Mouse (Mus musculus) lung, postnatal 14 days (tissue): ENCODE data around the gene Shpk.

Experiments used
- DNase-seq: peaks from one replicate; pipeline ENCODE4 v3.0.0; 2021

The Shpk gene

GRCm38 (mm10) chr11:73201021-73201420 is 1.8 kb downstream of the Shpk start:
- peak; percentile 33 for DNase-seq

GRCm38 (mm10) chr11:73201597-73201996 is 2.3 kb downstream of the Shpk start:
- no peak for DNase-seq

- no peak for DNase-seq
These were observed 4.6 kb downstream of the Shpk start for GRCm38 (mm10) chr11:73203895-73204294.

GRCm38 (mm10) chr11:73205194-73205593 is 5.9 kb downstream of the Shpk start:
- DNase-seq, result no peak

GRCm38 (mm10) chr11:73207621-73208020 is 8.4 kb downstream of the Shpk start:
- no peak for DNase-seq

- DNase-seq, result no peak
These were observed 14.7 kb downstream of the Shpk start for GRCm38 (mm10) chr11:73213956-73214355.

- no peak for DNase-seq
These were observed 20.4 kb downstream of the Shpk start for GRCm38 (mm10) chr11:73219671-73220070.

- no peak for DNase-seq
These were observed 21.4 kb downstream of the Shpk start for GRCm38 (mm10) chr11:73220651-73221050.

- no peak for DNase-seq
These were observed 23.6 kb downstream of the Shpk start for GRCm38 (mm10) chr11:73222846-73223245.

- DNase-seq, result peak; percentile 40
These were observed 24.7 kb downstream of the Shpk start for GRCm38 (mm10) chr11:73223966-73224365.

GRCm38 (mm10) chr11:73225856-73226255 is 26.6 kb downstream of the Shpk start:
- no peak for DNase-seq

- no peak for DNase-seq
These were observed 29.6 kb downstream of the Shpk start for GRCm38 (mm10) chr11:73228881-73229280.

GRCm38 (mm10) chr11:73230081-73230480 is 30.8 kb downstream of the Shpk start:
- no peak for DNase-seq

- DNase-seq, result no peak
These were observed 33.3 kb downstream of the Shpk start for GRCm38 (mm10) chr11:73232513-73232912.

- no peak for DNase-seq
These were observed 34.7 kb downstream of the Shpk start, which contains the start of gene Trpv1 for GRCm38 (mm10) chr11:73233992-73234391. Gene Trpv1 (plus strand): TSS chr11:73234292.

GRCm38 (mm10) chr11:73235990-73236701 is 36.9 kb downstream of the Shpk start:
- peak; percentile 34 for DNase-seq

GRCm38 (mm10) chr11:73236731-73237130 is 37.5 kb downstream of the Shpk start:
- DNase-seq, result no peak

- DNase-seq, result no peak
These were observed 42.9 kb downstream of the Shpk start for GRCm38 (mm10) chr11:73242199-73242598.

- DNase-seq, result no peak
These were observed 43.5 kb downstream of the Shpk start for GRCm38 (mm10) chr11:73242777-73243176.

- no peak for DNase-seq
These were observed 58.2 kb downstream of the Shpk start for GRCm38 (mm10) chr11:73257362-73257945.

GRCm38 (mm10) chr11:73258664-73259063 is 59.4 kb downstream of the Shpk start:
- no peak for DNase-seq

GRCm38 (mm10) chr11:73260457-73260856 is 61.2 kb downstream of the Shpk start:
- no peak for DNase-seq

- DNase-seq, result no peak
These were observed 62.1 kb downstream of the Shpk start for GRCm38 (mm10) chr11:73261385-73261784.

- no peak for DNase-seq
These were observed 68.0 kb downstream of the Shpk start, which contains the start of gene Trpv3 for GRCm38 (mm10) chr11:73267267-73267666. Gene Trpv3 (plus strand): TSS chr11:73267388.
